Mouse (Mus musculus) kidney, embryonic 15.5 days (tissue): ENCODE results near the gene Ccdc184. TPM values are rescaled to one million over a fixed set of nuclear protein-coding genes. Genes with fewer than 3 reads are reported as not detected.

ENCODE experiments used
- ATAC-seq: fragments of 200-750 bp; cut with Nextera tagmentation; replicated peaks from 2 replicates; pipeline ENCODE4 v1.8.0; 2017; ENCODE audit warnings: moderate TSS enrichment; ENCODE audit not compliant: low FRiP score
- H3K27ac ChIP-seq: fragments of 300-500 bp; sonication (generic); 2 replicates; pipeline ENCODE4 v1.5.1; 2015; ENCODE audit warnings: mild to moderate bottlenecking, inconsistent platforms
- H3K27me3 ChIP-seq: fragments of 300-500 bp; sonication (generic); 2 replicates; pipeline ENCODE4 v1.6.1; 2015; ENCODE audit warnings: inconsistent platforms
- H3K36me3 ChIP-seq: fragments of 300-500 bp; sonication (generic); 2 replicates; pipeline ENCODE4 v1.6.1; 2015; ENCODE audit warnings: inconsistent platforms
- H3K4me1 ChIP-seq: fragments of 300-500 bp; sonication (generic); 2 replicates; pipeline ENCODE4 v1.6.1; 2015; ENCODE audit warnings: inconsistent platforms
- H3K4me2 ChIP-seq: fragments of 300-500 bp; sonication (generic); 2 replicates; pipeline ENCODE4 v1.6.1; 2015; ENCODE audit warnings: moderate library complexity, mild to moderate bottlenecking, inconsistent platforms
- H3K4me3 ChIP-seq: fragments of 300-500 bp; sonication (generic); replicated peaks from 2 replicates; pipeline ENCODE4 v1.5.1; 2015; ENCODE audit warnings: mild to moderate bottlenecking, inconsistent platforms
- H3K9ac ChIP-seq: fragments of 300-500 bp; sonication (generic); 2 replicates; pipeline ENCODE4 v1.6.1; 2015; ENCODE audit warnings: mild to moderate bottlenecking, inconsistent platforms
- H3K9me3 ChIP-seq: fragments of 300-500 bp; sonication (generic); replicated peaks from 2 replicates; pipeline ENCODE4 v1.6.1; 2016; ENCODE audit warnings: inconsistent platforms
- WGBS: fragments of 180-500 bp; shearing (Covaris S2); methylation state at CpG from one replicate; pipeline ENCODE4 v1.1.7; 2015; ENCODE audit warnings: mixed read lengths; 5-methylcytosine and 5-hydroxymethylcytosine counted together
- polyA plus RNA-seq: library from polyadenylated mRNA; unstranded; fragments of >200 nt; fragmentation: Nextera tagmentation; extraction: Ambion mirVana; gene quantifications from 2 replicates; pipeline ENCODE4 v1.2.1, GENCODE M21; 2015

Gene Ccdc184
- polyA plus RNA-seq, 1 experiment from 2014 or later, result 1.6 TPM

DNA sequence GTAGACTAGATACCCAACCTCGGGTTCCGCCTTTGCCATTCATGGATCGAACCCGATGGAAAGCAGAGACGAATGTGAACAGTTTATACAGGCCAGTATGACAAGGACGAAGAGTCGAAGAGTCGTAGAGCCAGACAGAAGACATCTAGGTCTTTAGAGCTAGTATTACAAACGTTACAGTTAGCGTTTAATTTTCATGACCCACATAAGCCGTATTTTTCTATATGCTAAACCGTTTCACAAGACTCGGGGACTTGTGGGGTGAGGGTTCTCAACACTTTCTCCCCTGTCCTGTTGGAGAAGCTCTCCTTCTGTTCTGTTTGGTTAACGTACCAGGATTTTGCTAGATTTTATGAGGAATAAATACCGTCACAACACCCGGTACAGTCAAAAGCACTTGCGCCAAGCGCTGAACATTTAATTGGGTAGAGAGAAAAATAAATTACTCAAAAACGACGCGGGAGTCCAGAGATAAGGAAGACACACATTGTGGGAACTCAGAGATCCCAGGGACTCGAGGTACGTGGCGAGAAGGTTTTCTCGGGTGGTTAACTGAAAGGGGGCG is 13.7 kb downstream of the Ccdc184 start:
- peak overlapping the region; percentile 48 for H3K9ac ChIP-seq

DNA sequence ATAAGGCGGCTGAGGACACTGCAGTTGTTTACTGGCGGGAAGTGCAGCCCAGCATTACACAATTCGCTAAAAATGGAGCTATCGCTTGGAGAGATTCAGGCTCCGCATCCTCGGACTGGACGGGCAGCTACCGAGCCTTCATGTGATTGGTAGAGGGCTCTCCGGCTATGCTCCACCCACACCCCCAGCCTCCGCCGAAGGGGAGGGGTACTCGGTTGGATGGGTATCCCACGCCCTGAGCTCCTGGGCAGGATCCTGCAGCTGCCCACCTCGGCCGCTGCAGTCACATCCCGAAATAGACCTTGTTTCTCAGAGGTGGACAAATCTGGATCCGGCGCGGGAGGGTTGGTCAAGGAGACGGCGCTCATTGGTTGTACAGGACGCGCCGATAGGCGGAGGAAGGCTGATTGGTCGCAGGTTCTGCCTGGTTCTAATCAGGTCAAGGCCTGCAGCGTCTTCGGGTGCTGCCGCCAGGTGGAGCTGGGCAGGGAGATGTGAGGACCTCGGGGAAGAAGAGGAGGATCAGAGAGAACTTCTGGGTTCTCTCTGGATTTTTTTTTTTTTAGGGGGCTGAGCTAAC is 14.3 kb downstream of the Ccdc184 start:
- peak overlapping the region; percentile 48 for H3K9ac ChIP-seq
- H3K9me3 ChIP-seq, result no peaks in the 10 kb centered on the region
- H3K4me1 ChIP-seq, result peaks cover 27% of the 10 kb centered on the region
- H3K36me3 ChIP-seq, result no peaks in the 10 kb centered on the region
- peak overlapping the region; percentile 87 for H3K27ac ChIP-seq
- WGBS, result under 1% methylated on average over 30 of the region's 30 CpGs
- H3K4me2 ChIP-seq, result peak overlapping the region; percentile 87
- H3K4me3 ChIP-seq, result peak overlapping the region; percentile 58
- peak; percentile 98 for ATAC-seq
- H3K27me3 ChIP-seq, result peaks cover 8% of the 10 kb centered on the region; the same call in 1 of the 2 replicates

More for the DNA sequence above, 13.7 kb downstream of the Ccdc184 start:
- H3K9me3 ChIP-seq, result no peaks in the 10 kb centered on the region
- H3K36me3 ChIP-seq, result no peaks in the 10 kb centered on the region
- ATAC-seq, result no peak
- 5% methylated on average over 26 of the region's 26 CpGs for WGBS
- peak overlapping the region; percentile 87 for H3K4me2 ChIP-seq
- peak overlapping the region; percentile 58 for H3K4me3 ChIP-seq
- peaks cover 27% of the 10 kb centered on the region for H3K4me1 ChIP-seq
- peak overlapping the region; percentile 87 for H3K27ac ChIP-seq
- H3K27me3 ChIP-seq, result peaks cover 14% of the 10 kb centered on the region

DNA sequence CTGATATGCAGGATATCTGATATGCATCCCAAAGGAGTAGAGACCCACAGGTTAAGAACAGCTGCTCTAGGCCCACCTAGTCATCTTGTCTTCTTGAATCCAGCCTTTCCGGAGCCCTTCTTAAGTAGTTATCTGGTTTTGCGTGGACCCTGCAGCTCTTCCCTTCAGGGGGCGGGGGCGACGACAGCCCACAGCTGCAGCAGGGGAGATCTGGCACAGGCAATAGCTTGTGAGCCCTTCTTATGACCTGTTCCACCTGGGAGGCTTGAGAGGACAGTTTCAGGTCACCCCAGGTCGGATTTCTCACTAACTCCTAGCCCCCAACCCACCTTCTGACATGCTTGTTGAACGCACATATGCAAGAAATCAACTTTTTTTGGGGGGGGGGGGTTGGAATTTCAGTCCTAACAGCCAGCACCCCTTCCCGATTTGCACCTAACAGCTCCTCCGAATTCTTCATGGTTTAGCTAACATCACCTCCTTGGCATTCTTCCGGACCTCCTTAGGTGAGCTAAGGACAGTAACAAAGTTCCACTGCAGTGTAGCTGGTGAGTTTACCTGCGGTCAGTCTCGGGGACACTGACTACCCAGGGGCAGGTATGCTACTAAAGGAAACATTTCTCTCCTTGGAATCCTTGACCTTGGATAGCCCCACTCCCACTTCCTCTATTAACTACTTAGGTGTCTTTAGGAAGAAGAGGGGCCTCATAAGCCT is 15.1 kb downstream of the Ccdc184 start:
- H3K4me2 ChIP-seq, result peak overlapping the region; percentile 87
- 42% methylated on average over 12 of the region's 12 CpGs for WGBS

DNA sequence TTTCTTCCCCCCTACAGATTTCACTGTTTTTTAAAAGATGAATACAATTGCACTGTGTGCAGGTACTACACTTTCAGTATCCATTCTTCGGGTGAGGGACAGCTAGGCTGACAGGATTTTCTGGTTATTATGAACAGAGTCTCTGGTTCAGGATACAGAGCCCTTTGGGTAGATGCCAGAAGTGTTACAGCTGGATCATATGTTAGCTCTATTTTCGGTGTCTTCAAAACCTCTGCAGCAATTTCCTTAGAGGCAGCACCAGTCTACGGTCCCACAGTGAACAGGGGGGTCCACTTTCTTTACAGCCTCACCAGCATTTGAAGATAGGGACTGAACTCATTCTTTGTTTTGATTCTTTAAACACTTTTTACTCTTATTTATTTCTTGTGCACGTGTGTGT is 17.5 kb downstream of the Ccdc184 start:
- H3K9ac ChIP-seq, result no peak overlapping the region
- 0 out of 2 replicates have a peak, but pooled peaks cover under 1% of the 10 kb centered on the region for H3K27me3 ChIP-seq
- H3K4me1 ChIP-seq, result peaks cover 27% of the 10 kb centered on the region
- H3K27ac ChIP-seq, result no peak overlapping the region
- no peak overlapping the region for H3K4me3 ChIP-seq
- no peaks in the 10 kb centered on the region for H3K36me3 ChIP-seq
- no peak overlapping the region for H3K4me2 ChIP-seq
- no peak for ATAC-seq
- H3K9me3 ChIP-seq, result no peaks in the 10 kb centered on the region
- WGBS, result 66% methylated on average over 4 of the region's 4 CpGs

More for the DNA sequence above, 15.1 kb downstream of the Ccdc184 start:
- no peak for ATAC-seq
- H3K4me1 ChIP-seq, result peaks cover 27% of the 10 kb centered on the region
- peak overlapping the region; percentile 87 for H3K27ac ChIP-seq
- H3K9me3 ChIP-seq, result no peaks in the 10 kb centered on the region
- H3K9ac ChIP-seq, result no peak overlapping the region
- H3K4me3 ChIP-seq, result no peak overlapping the region; the same call in 1 of the 2 replicates
- no peaks in the 10 kb centered on the region for H3K36me3 ChIP-seq
- H3K27me3 ChIP-seq, result peaks cover 8% of the 10 kb centered on the region; the same call in 1 of the 2 replicates

DNA sequence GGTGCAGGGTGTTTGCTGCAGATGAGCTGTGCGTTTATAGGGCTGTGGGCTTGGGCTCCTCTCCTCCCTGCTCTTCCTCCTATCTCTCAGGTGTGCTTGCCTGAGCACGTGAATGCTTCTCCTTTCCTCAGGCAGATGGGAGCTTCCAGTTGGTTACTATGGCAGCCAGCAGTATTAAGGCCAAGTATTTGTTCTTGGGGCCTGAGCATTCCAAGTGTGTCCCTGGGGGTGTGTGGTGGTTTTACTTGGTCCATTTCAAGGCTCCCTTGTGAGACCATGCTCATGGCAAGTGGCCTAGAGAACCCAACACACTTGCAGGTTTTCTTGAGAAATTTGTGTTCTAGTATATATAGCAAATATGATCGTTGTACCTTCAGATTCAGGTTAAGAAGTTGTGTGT is 28.5 kb downstream of the Ccdc184 start, which contains the start of gene Olfr288:
Gene Olfr288, minus strand, starts transcription at position 101 of the 400 bp plus-strand sequence.
- Histone ChIP-seq H3K36me3 (no peaks in the 10 kb centered on the region), H3K27me3 (no peaks in the 10 kb centered on the region), H3K4me3 (no peak within 1 kb of the TSS), H3K27ac (no peak within 1 kb of the TSS), H3K4me1 (no peaks in the 10 kb centered on the region), H3K4me2 (no peak within 1 kb of the TSS), H3K9me3 (no peaks in the 10 kb centered on the region), H3K9ac (no peak within 1 kb of the TSS)
- 63% methylated on average over 3 of the region's 3 CpGs for WGBS
- no peak for ATAC-seq

DNA sequence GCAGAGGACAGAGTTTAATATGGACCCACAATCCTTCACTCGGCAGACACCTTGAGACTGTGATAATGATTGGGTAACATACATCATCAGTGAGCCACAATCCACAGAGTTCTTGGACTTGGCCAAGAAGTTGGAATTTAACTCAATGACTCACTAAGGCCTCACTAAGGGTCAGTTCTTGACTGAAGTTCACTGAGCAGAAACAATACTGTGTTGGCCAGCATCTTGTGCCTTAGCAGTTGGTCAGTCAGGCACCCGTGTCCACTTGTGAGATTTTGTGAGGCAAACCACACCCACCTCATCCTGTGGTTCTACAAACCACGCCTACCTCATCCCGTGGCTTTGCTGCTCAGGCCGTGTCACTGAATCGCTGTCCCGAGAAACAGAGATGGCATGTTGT is 42.7 kb downstream of the Ccdc184 start:
- 66% methylated on average over 7 of the region's 7 CpGs for WGBS
- H3K27ac ChIP-seq, result no peak overlapping the region
- H3K9me3 ChIP-seq, result no peaks in the 10 kb centered on the region
- no peak overlapping the region for H3K9ac ChIP-seq
- no peaks in the 10 kb centered on the region for H3K4me1 ChIP-seq
- H3K27me3 ChIP-seq, result no peaks in the 10 kb centered on the region
- no peak overlapping the region for H3K4me2 ChIP-seq
- ATAC-seq, result peak; percentile 52; the same call in 1 of the 2 replicates
- no peaks in the 10 kb centered on the region for H3K36me3 ChIP-seq
- no peak overlapping the region for H3K4me3 ChIP-seq

DNA sequence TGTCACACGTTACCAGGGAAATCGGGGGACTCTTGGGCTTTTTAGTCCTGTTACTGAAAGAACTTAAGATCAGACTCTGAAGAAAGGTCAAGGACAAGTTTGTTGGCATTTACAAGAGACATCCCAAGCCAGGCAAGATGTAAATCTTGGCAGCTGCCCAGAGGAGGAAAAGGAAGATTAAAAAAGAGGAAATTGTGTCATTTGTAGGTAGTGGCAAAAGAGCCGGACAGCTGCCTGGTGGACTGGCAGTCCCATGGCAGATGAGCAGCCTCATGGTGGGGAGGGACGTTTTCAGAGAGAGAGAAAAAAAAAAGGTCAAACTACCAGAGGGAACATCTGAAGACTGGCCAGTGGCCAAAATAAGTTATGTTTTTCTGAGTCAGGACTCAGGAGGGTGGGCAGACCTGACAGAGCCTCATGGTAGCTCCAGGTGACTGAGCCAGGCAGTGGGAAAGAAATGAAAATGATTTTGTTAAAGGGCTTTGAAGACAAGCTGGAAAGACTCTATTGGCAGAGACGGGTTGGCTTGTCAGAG is 46.4 kb downstream of the Ccdc184 start:
- H3K27me3 ChIP-seq, result no peaks in the 10 kb centered on the region
- H3K9me3 ChIP-seq, result no peaks in the 10 kb centered on the region
- no peak overlapping the region for H3K4me3 ChIP-seq
- H3K4me2 ChIP-seq, result no peak overlapping the region
- no peaks in the 10 kb centered on the region for H3K4me1 ChIP-seq
- WGBS, result 64% methylated on average over 5 of the region's 5 CpGs
- H3K9ac ChIP-seq, result no peak overlapping the region
- no peak overlapping the region for H3K27ac ChIP-seq
- H3K36me3 ChIP-seq, result no peaks in the 10 kb centered on the region
- no peak for ATAC-seq

DNA sequence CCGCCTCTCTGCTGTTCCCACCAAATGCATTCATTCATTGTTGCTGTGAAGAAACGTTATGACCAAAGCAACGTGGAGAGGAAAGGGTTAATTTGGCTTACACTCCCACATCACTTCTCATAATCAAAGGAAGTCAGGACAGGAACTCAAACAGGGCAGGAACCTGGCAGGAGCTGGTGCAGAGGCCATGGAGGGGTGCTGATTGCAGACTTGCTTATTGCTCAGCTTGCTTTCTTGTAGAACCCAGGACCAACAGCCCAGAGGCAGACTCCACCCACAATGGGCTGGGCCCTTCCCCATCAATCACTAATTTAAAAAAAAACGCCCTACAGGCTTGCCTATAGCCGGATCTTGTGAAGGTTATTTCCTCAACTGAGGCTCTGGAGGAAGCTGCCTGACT is 47.2 kb downstream of the Ccdc184 start:
- no peak overlapping the region for H3K27ac ChIP-seq
- no peak for ATAC-seq
- H3K4me1 ChIP-seq, result no peaks in the 10 kb centered on the region
- no peaks in the 10 kb centered on the region for H3K36me3 ChIP-seq
- H3K27me3 ChIP-seq, result no peaks in the 10 kb centered on the region
- H3K4me2 ChIP-seq, result no peak overlapping the region
- 68% methylated on average over 5 of the region's 5 CpGs for WGBS
- H3K9ac ChIP-seq, result no peak overlapping the region
- H3K9me3 ChIP-seq, result no peaks in the 10 kb centered on the region
- H3K4me3 ChIP-seq, result no peak overlapping the region

Other genes starting within 250 kb of the Ccdc184 start
- gene Tmem106c, start 203.0 kb upstream of the Ccdc184 start, polyA plus RNA-seq, result 46.5 and 51.7 TPM in 2 replicates
- gene Col2a1, start 162.5 kb upstream of the Ccdc184 start, polyA plus RNA-seq, result 18.9 and 27.0 TPM in 2 replicates
- 38.7 and 44.6 TPM in 2 replicates for gene Pfkm, start 74.6 kb upstream of the Ccdc184 start, polyA plus RNA-seq
- 34.0 and 34.3 TPM in 2 replicates for gene Senp1, start 73.4 kb upstream of the Ccdc184 start, polyA plus RNA-seq
- 46.2 and 47.4 TPM in 2 replicates for gene Asb8, start 1.5 kb upstream of the Ccdc184 start, polyA plus RNA-seq
- not detected in 2 replicates for gene Olfr288, start 28.4 kb downstream of the Ccdc184 start, polyA plus RNA-seq
- not detected in 2 replicates for gene Gm44579, start 53.8 kb downstream of the Ccdc184 start, polyA plus RNA-seq
- not detected in 2 replicates for gene Olfr287, start 53.9 kb downstream of the Ccdc184 start, polyA plus RNA-seq
- not detected in 2 replicates for gene Olfr286, start 67.3 kb downstream of the Ccdc184 start, polyA plus RNA-seq
- gene H1fnt, start 90.1 kb downstream of the Ccdc184 start, polyA plus RNA-seq, result not detected in 2 replicates
- 1.6 and 1.7 TPM in 2 replicates for gene Zfp641, start 129.0 kb downstream of the Ccdc184 start, polyA plus RNA-seq
- not detected in 2 replicates for gene Olfr285, start 150.2 kb downstream of the Ccdc184 start, polyA plus RNA-seq
- gene Olfr284, start 173.8 kb downstream of the Ccdc184 start, polyA plus RNA-seq, result not detected in 2 replicates
- gene Olfr283, start 213.8 kb downstream of the Ccdc184 start, polyA plus RNA-seq, result not detected in 2 replicates